Mouse (Mus musculus) cerebellum, adult 2 months (tissue): ENCODE results near the gene Grik4.

Experiments
- CTCF ChIP-seq: fragments of 200-500 bp; IDR thresholded peaks from 2 replicates; pipeline ENCODE4 v1.5.1; 2011; ENCODE audit warnings: low read depth, mild to moderate bottlenecking, control low read depth, low read length, moderate library complexity, borderline replicate concordance; ENCODE audit not compliant: insufficient read depth
- POLR2A ChIP-seq: fragments of 200-500 bp; IDR thresholded peaks from 2 replicates; pipeline ENCODE4 v1.6.1; 2011; ENCODE audit warnings: low read length, control low read depth, borderline replicate concordance; ENCODE audit not compliant: insufficient read depth

DNA sequence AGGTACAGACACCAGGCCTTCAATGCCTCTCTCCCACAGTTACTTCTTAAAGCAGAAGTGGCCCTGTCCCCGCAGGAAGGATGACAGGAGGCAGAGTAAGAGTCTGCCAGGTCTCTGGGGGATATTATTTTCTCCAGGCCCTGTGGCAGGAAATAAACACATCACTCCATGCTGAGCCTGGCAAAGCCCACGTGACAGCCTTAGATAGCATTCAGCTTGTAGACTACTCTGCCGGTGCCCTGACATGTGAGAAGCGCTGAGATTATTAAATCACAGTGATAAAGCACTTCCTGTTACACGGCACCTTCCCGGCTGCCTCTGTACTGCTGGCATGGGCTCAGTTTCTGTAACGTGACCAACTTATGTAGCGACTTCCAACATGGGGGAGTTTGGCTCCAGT, 148.4 kb downstream of the Grik4 start:
- TF ChIP-seq CTCF, result no peak
- TF ChIP-seq POLR2A, result no peak
